Mouse (Mus musculus): ENCODE measurements at regions not wholly inside any gene's neighbourhood (a gene's known extent, or its start where the extent isn't known, plus 50 kb on each side); places are given as distances from the start of the nearest gene placed in this dataset.

- TF ChIP-seq GATA1 (IDR thresholded peaks at IDR 0.05; ENCODE audit: borderline replicate concordance, low read length) (no peak), FLI1 (IDR thresholded peaks at IDR 0.05; ENCODE audit: low read length) (no peak)
Observed at GRCm38 (mm10) chr2:147984547-147985260, 62.1 kb downstream of the Foxa2 start.
